Mouse (Mus musculus): ENCODE data around the gene Mbd3.
A peak's percentile ranks its signal among the peaks of the same experiment; 100 is the strongest.

Gene Mbd3

DNA sequence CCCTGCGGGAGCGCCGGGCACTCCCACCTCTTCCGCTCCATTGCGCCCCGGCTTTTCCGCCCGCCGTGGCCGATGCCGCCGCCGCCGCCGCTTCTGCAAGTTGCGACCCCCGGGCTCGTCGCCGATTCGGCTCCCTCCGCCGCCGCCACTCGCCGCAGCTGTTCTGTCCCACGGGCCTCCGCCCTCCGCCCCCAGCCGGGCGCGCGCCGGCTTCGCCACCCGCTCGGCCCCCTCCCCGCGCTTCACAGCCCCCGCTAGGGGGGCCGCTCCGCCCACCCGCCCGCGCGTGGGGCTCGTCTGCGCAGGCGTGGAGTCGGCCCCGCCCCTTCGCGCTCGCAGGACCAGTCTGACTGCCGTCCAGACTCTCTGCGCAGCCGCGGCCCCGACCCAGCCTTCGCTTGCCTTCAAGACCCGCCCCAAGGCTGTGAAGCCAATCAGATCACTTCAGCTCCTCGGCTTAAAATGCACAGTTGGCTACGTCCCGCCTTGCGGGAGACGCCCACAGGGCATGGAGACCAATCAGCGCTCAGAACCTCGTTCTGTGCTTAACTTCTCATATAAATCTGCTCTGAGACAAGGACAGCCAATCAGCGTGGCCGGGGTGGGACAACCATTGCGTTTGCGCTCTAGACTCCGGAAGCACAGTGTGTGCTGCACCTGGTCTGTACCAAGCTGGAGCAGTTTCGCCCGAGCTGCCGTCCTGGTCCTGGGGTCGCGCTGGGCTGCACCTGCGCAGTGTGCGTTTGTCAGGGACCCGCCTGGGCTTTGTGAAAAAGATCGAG, at the start of gene Mbd3:
Gene Mbd3 (minus strand): TSS at position 360 of the 782 bp plus-strand sequence.
- DNase-seq, result peak; percentile 100

DNA sequence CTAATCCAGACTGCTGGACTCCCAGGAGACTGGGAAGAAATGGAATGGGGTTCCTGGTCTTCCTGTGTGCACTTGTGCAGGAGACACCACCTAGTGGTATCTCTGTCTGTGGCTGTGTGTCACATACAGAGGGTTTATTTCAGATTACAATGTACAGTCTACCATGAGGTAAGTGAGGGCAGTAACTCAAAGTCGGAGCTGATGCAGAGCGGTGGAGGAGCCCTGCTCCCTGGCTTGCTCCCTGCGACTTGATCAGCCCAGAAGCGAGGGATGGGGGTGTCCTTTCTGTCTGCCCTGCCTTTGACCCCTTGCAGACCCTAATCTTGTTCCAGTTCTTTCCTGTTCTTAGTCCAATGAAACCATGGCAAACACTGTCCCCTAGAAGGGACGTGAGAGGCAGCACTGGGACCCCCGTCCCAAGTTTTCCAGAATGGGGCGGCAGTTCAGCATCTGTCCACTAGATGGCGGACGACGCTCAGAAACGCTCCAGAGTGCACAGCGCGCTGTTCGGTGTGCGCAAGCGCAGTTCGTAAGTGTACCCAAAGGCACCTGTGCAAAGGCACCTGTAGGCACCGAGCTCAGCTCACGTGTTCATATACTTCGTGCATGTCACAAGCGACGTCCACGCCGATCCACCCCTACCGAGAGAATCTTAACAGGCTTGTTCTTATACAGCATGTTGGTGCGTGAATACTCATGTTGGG, 46.7 kb upstream of the Mbd3 start:
- DNase-seq, result peak; percentile 91

DNA sequence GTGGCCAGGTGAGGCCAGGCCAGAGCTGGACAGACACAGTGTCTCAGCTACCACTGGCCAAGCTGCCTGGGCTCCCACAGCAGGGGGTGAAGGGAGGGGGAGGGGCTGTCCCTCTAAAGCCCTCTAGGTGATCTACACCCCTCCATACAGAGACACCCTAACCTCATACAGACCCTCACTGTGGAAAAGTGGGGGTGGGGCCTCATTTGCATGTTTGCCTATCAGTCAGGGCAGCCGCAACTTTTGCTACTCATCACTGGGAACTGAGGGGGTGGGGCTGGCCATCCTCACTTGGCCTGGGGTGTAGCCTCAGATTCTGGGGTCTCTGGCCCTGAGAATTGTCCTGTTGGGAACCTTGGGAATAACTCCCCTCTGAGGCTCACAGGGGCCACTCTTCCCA, 45.7 kb upstream of the Mbd3 start:
- no peak for DNase-seq

DNA sequence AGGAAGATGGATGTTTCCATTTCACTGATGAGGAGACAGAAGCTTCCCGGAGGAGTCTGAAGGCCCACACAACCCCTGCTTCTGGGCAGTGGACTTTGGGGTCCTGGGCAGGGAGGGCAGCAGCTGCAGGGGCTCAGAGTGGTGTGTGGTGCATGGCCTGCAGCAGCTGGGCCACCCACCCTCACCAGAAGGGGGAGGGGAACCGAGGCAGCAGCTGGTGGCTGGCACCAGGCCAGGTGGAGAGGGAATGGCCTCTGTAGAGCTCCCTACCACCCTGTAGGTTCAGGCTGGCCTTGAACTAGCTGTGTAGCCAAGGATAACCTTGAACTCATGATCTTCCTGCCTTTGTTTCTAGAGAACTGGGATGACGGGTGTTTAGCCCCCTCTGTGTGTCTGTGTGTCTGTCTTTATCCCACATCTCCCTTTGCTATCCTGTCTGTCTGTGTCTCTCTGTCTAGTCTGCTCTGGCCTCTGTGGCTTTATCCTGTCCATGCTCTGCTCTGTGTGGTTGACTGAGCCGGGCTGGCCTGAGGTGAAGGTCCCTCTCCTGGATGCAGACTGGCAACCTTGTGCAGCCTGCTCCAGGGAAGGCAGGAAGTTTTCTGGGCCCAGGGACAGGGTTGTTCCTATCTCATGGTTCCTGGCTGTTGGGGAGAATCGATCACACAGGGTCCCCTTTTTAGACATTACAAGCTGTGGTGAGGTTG, 45.1 kb upstream of the Mbd3 start:
- DNase-seq, result peak; percentile 42

DNA sequence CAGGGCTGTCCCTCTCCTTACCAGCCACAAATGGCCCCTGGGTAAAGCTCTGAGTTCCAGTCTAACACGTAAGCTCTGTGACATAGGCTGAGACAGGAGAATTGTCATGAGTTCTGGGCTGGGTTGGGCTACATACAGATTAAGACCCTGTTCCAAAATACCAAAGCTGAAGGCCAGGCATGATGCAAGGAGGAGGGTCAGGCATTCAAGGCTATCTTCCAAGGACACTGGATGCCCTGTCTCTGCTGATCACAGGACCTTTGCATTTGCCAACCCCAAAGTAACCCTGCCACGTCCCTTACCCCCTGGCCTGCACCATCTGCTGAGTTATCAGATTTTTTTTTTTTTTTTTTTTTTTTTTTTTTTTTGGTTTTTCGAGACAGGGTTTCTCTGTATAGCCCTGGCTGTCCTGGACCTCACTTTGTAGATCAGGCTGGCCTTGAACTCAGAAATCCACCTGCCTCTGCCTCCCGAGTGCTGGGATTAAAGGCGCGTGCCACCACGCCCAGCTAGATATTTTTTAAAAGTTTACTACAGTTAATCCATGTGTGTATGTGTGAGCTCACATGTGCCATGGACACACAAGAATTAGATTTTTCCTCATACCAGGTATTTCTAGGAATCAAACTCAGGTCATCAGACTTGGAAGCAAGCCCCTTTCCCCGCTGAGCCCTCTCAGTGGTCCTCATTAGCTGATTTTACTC, 44.4 kb upstream of the Mbd3 start:
- DNase-seq, result no peak

DNA sequence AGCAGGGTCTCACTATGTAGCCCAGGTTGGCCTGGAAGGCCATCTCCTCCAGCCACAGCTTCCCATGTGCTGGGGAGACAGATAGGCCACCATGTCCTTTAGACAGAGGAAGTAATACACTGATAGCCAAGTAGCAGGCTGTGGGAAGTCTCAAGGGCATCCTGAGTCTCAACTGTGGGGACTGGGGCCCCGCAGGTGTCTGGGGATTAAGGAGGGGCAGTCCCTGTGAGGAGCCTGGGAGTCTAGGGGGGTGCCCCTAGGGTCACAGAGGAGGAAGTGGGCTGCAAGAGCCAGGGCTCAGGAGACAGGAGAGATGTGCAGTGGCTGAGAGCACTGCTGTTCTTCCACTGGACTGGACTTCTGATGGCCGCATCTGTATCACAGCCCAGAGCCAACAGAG, 43.6 kb upstream of the Mbd3 start:
- no peak for DNase-seq

DNA sequence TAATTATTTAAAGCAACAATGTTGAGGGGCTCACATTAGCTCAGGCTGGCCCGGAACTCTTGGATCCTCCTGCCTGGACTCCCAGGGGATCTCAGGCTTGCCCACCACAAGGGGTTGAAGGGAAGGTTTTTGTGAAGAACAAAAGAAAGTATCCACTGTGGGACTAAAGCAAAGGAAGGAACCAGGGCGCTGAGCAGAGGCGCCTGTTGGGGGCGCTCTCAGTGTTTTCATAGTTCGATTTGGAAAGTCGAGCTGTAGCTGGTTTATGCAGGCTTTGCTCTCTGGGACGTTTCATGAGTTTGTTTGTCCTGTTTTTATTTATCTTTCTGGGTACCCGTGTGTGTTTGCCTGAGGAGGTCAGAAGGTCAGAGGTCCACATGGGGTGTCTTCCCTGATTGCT, 42.2 kb upstream of the Mbd3 start:
- DNase-seq, result no peak

DNA sequence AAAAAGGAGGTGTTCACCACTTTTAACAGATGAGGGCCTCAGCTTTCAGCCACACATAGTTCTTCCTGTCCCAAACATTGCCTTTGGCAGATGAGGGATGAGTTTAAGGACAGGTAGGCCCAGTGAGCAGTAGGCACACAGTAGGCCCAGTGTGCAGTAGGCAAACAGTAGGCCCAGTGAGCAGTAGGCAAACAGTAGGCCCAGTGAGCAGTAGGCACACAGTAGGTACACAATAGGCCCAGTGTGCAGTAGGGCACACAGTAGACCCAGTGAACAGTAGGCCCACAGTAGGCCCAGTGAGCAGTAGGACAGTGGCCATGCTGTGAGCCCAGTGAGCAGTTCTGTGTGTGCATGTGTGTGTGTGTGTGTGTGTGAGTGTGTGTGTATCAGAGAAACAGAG, 40.7 kb upstream of the Mbd3 start:
- no peak for DNase-seq

DNA sequence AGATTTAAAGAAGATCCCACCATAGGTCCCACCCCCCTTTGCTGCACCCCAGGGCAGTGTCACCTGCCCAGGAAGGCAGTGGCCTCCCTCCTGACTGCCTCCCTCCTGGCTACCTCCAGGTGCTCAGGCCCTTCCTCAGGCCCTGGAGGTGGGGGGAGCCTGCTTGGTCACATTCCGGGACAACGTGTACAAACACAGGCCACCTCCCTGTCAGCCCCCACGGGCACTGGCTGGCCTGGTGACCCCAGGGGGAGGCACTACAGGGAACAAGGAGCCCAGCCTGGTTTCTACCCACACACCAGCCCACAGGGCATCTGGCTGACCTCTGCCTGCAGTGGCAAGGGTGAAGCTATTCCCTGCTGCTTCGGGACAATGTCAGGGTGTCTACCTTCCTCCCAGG, 38.6 kb upstream of the Mbd3 start:
- no peak for DNase-seq

DNA sequence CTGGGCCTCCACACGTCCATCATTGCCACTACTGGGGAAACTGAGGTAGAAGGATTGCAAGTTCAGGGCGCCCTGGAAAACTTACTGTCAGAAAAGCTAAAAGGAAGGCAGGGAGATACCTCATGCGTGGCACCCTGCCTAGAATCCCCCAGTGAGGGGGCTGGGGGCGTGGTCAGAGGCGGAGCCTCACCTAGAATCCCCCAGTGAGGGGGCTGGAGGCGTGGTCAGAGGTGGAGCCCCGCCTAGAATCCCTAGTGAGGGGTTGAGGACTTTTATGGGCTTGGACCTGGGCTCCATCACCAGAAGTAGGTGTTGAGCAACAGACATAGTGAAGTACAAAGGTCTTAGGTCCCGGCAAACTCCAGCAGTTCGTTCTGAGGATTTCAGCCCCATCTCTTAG, 36.9 kb upstream of the Mbd3 start:
- DNase-seq, result peak; percentile 79

DNA sequence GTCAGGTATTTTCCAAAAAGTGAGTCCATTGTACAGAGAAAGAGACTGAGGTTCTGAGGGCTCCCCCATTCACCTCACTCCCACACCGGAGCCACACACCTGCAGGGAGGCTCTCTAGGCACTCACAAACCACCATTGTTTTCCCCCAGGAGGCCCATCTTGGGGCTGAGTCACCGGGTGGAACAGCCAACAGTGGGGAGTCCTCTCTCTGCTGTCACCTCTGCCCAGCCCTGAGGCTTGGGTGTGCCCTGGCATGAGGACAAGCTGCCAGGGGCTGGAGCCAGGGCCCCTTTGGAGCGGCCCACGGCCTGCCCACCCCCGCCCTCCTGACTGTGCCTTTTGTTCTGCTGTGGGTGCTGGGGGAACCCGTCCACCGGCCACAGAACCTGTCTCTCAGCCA, 36.4 kb upstream of the Mbd3 start:
- DNase-seq, result peak; percentile 45

DNA sequence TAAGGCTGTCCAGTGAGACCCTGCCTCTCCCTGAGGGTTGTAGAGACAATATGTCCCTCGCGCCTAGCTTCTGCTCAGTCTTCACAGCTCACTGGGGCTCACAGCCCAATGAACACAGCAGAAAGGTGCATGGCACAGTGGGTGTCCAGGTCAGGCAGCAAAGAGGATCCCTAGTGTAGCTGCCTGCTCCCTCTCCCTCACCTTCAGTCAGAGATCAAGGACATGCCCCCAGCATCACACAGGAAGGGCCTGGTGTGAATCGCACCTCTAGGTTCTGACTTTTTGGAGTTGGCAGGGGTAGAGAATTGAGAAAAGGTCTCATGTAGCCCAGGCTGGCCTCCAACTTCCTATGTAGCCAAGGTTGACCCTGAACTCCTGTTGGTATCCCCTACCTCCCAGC, 35.5 kb upstream of the Mbd3 start:
- DNase-seq, result no peak

DNA sequence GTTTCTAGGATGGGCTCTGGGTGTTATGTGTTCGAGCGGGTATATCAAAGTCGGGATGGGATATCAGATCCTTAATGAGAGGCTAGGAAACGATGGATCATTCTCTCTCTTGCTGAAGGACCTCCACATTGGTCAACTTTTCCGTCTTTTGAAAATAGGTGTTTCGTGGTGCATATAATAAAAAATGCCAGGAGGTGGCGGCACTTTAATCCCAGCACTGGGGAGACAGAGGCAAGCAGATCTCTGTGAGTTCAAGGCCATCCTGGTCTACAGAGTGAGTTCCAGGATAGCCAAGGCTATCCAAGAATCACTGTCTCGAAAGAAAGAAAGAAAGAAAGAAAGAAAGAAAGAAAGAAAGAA, 34.9 kb upstream of the Mbd3 start:
- no peak for DNase-seq

DNA sequence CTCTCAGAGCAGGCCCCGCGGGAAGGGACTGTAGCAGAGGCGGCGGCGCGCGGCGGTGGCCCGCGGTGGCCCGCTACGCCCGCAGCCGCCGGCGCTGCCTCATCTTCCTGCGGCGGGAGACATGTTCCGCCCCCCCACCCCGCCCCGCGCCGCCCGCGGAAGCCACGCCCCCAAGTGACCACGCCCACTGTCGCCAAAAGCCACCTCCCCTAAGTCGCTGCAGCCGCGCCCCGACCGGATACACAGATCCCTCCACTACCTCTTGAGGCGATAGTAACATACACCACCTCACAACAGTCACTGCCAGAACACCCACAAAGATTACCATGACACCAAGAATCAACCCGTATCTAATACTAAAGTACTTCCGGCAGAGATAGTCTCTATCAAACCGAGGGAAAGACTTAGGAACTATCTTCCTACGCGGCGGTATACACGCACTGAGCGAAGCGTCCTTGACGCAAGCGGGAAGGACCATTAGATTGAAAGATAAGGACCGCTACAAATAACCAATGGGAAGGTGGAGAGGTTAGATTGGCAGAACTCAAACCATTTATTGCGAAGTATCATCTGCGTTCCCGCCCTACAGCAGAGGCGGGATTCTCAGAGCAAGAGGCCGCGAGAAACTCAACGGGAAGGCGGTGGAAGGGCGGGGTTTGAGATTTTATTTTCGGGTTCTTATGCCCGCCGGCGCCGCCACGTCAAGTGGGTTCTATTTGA, 34.3 kb upstream of the Mbd3 start, which contains the start of gene Tcf3:
Gene Tcf3 (minus strand): TSS at position 135 of the 720 bp plus-strand sequence.
- peak; percentile 99 for DNase-seq

DNA sequence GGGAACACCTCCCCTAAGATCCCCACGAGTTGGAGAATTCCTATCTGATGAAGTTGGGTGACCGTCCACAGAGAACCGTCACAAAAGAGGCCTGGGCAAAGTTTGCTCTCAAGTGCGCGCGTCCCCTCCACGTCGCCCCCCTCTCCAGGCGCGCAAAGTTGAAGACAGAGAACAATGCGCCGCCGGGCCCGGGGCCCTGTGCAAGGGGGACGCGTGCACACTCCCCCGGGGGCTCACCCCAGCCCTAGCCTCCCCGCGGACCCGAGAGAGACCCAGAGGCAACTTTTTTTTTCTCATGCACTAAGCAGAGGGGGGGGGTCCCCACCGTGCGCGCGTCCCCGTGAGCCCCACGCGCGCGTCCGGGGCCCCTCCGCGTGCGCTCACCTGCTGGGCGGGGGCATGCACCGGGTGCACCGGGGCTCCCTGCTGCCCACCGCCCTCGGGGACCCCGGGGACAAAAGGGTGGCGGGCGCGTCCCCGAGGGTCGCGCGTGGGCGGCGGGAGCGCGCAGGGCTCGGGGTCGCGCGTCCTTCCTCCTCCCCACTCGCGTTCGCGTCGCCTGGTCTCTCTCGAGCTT, 33.7 kb upstream of the Mbd3 start:
- DNase-seq, result peak; percentile 81

DNA sequence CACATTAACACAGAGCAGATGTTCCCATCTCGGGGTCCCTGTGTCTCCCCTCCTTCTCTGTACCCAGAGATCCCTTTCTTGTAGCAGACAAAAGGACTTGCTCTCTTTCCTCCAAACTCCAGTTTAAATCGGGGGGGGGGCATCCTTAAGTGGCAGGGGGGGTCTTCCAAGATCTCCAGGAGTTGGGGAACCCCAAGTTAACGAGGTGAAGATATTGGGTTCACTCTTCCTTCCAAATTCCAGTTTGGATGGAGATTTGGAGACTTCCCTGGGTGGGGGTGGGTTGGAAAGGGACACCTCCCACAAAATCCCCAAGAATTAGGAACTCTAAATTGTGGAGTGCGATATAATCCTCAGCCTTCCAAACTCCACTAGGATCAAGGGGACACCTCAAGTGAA, 33.0 kb upstream of the Mbd3 start:
- no peak for DNase-seq

DNA sequence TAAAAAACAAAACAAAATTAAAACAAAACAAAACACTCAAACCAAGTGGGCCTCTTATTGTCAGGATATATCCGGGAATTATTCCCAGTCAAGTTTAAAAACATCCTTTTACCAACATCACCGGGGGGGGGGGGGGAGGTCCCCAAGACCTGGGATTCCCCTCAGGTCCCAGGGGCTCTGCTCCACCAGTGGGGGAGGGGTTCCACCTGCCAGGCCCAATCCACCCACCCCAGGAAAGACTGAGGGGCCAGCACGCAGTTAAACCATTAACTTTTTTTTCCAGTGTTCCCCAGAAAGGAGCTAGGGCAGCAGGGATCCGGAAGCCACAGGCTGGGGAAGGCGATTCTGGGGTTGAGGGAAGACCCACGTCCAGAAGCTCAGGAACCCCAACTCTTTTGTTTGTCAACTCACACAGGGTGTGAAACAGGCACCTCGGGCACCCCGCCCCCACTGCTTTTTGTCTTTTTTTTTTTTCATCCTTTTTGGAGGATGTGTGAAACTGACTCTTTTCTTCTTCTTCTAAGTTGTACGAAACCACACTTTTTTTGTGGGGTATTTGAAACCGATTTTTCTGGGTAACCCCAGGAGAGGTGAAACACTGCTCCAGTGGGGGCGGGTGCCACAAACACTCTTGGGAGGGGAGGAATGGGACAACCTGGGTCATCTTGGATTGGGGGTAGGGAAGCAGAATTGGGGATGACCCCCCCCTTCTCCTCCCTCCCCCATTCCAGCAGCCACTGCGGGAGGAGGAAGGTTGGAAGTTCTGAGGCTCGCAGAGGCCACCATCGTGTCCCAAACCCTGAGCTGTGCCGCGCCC, 32.4 kb upstream of the Mbd3 start:
- peak; percentile 72 for DNase-seq

DNA sequence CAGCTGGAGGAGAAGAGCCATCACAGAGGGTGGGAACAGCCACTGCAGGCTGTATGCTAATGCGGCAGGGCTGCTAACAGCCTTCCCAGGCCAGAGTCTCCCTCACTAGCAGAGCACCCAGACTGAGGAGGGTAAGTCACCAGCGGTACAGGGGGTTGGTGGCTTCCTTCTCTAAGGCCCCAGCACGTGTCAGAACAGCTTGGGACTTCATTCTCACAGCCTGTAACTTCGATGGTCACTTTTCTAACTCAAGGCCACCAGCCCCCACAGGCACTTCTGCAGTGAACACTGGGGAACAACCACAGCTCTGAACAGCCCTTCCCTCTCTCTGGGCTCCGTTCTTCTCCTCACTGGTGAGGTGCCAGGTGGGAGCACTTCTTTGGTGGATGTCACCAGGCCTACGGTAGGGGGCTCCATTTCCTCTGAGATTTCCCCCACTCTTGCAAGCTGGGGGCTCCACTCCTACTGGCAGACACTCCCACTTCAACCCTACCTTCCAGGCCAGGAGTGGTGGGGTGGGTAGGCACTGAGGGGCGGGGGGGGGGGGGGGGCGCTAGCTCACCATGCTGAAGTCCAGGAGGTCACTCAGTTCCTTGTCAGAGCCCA, 31.1 kb upstream of the Mbd3 start:
- DNase-seq, result peak; percentile 54

DNA sequence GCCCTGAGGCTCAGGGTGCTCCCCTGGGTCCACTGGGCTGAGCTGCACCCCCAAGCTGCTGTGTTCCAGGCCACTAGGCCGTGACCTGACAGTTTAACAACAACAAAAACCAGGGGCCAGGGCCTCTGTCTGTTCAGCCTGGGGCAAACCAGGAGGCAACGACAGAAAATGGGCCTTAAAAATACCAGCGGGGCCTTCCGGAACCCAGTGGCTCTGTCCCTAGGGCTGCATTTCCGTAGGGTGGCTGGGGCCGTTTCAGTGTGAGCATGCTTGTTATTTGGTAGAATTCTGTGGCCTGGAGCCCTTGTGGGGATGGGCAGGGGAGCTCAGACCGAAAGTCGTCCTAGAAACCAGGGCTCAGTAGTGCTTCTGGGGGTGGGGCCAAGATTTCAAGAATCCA, 30.4 kb upstream of the Mbd3 start:
- no peak for DNase-seq

DNA sequence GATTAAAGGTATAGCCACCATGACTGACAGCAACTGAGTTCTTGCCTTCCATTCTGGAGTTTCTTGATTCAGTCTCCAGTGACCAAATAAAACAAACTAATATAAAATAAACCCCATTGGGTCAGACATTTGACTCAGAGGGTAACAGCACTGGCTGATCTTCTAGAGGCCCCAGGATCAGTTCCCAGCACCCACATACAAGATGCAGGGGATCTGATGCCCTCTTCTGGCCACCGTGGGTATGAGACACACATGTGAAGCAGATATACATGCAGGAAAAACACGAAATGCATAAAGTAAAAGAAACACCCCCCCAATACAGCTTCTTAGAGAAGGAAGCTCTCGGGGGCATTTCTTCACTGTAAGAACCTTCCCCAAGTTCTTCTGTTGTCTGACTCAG, 25.7 kb upstream of the Mbd3 start:
- no peak for DNase-seq

DNA sequence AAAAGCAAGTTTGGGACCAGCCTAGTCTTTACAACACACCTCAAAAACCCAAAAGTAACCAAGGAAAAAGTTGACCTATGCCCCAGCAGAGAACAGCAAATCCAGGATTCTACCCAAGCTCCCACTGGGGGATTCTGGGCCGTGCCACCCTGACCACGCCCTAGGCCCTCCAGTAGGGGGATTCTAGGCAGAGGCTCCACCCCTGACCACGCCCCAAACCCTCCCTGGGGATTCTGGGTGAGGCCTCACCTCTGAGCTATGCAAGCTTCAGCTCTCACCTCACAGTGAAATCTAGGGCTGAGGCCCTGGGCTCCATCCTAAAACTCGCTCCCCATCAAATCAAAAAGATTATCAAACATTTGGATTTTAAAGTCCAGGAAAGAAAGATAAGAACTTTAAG, 24.2 kb upstream of the Mbd3 start:
- peak; percentile 63 for DNase-seq

Data from thymus, postnatal 4 days (tissue).